Mouse (Mus musculus) hindbrain, embryonic 15.5 days (tissue): ENCODE results near the gene Tnfaip8l3. TPM values are rescaled to one million over a fixed set of nuclear protein-coding genes. Genes with fewer than 3 reads are reported as not detected.
A peak's percentile ranks its signal among the peaks of the same experiment; 100 is the strongest.

Experiments
- ATAC-seq: fragments of 200-750 bp; cut with Nextera tagmentation; 2 replicates; pipeline ENCODE4 v1.8.0; 2017; ENCODE audit warnings: low read depth, moderate number of reproducible peaks, moderate TSS enrichment; ENCODE audit not compliant: low FRiP score
- H3K27ac ChIP-seq: fragments of 300-500 bp; sonication (generic); replicated peaks from 2 replicates; pipeline ENCODE4 v1.5.1; 2015; ENCODE audit warnings: mild to moderate bottlenecking, inconsistent platforms
- H3K27me3 ChIP-seq: fragments of 300-500 bp; sonication (generic); 2 replicates; pipeline ENCODE4 v1.6.1; 2015; ENCODE audit warnings: control low read depth, inconsistent platforms
- H3K36me3 ChIP-seq: fragments of 300-500 bp; sonication (generic); 2 replicates; pipeline ENCODE4 v1.6.1; 2015; ENCODE audit warnings: control low read depth, inconsistent platforms
- H3K4me1 ChIP-seq: fragments of 300-500 bp; sonication (generic); replicated peaks from 2 replicates; pipeline ENCODE4 v1.6.1; 2015; ENCODE audit warnings: control low read depth, inconsistent platforms
- H3K4me2 ChIP-seq: fragments of 300-500 bp; sonication (generic); 2 replicates; pipeline ENCODE4 v1.6.1; 2015; ENCODE audit warnings: moderate library complexity, mild to moderate bottlenecking, inconsistent platforms
- H3K4me3 ChIP-seq: fragments of 300-500 bp; sonication (generic); 2 replicates; pipeline ENCODE4 v1.5.1; 2015; ENCODE audit warnings: mild to moderate bottlenecking, inconsistent platforms
- H3K9ac ChIP-seq: fragments of 300-500 bp; sonication (generic); 2 replicates; pipeline ENCODE4 v1.6.1; 2015; ENCODE audit warnings: inconsistent platforms
- H3K9me3 ChIP-seq: fragments of 300-500 bp; sonication (generic); 2 replicates; pipeline ENCODE4 v1.6.1; 2016; ENCODE audit warnings: control low read depth, inconsistent platforms
- WGBS: fragments of 180-500 bp; shearing (Covaris S2); methylation state at CpG from one replicate; pipeline ENCODE4 v1.1.7; 2015; 5-methylcytosine and 5-hydroxymethylcytosine counted together
- polyA plus RNA-seq: library from polyadenylated mRNA; unstranded; fragments of >200 nt; fragmentation: Nextera tagmentation; extraction: Ambion mirVana; gene quantifications from 2 replicates; pipeline ENCODE4 v1.2.1, GENCODE M21; 2015

The Tnfaip8l3 gene
- 0.56 and 0.87 TPM in 2 replicates for polyA plus RNA-seq

DNA sequence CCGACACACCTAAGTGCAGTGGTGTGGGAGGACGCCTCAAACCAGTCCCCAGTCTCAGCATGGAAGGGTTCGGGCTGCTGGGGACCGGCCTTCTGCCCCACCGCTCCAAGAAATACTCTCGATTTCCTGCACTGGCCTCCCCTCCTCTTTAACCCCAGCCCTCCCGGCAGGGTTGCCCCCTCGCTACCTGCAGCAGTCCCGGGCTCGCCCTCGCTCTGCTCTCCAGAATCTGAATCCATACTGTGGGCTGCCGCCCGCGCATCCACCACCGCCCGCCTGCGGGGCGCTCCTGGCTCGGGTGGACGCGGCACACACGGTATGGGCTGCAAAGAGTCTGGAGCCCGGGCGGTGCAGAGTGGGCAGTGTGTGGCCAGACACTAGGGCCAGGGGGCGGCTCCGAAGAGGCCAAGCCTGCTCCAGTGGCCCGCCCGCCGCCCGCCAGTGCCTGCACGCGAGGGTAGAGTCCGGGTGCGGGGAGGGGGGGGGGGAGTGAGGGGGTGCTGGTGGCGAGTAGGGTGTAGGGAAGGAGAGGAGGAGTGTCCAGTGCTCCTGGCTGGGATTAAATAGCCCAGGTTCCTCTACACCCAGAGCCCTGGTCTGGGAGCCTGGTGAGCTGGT, at the start of gene Tnfaip8l3:
TSS of gene Tnfaip8l3 (minus strand) at position 357 of the 618 bp plus-strand sequence.
- Histone ChIP-seq H3K4me1 (peaks cover 23% of the 10 kb centered on the region), H3K27me3 (peaks cover 11% of the 10 kb centered on the region; the same call in 1 of the 2 replicates), H3K9me3 (no peaks in the 10 kb centered on the region), H3K9ac (peak within 1 kb of the TSS; percentile 61), H3K27ac (no peak within 1 kb of the TSS), H3K4me2 (peak within 1 kb of the TSS; percentile 99), H3K36me3 (no peaks in the 10 kb centered on the region), H3K4me3 (peak within 1 kb of the TSS; percentile 60)
- under 1% methylated on average over 34 of the region's 35 CpGs for WGBS
- peak; percentile 92 for ATAC-seq

DNA sequence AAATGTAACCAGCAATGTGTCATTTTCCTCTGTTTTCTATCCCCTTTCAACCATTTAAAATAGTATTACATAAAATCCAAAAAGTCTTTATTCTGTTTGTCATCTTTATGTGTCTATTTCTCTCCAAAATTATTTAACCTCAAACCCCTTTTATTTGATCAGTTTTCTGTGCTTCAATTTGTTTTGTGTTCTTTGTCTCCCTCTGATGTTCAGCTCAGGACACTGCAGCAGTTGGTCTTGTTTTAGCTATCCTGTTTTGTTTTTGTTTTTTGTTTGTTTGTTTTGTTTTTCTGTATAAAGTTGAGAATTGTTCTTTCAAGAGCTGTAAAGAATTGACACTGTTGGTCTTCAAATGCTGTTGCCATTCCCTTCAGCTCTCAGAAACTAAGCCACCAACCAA, 44.5 kb upstream of the Tnfaip8l3 start:
- Histone ChIP-seq H3K4me2 (no peak overlapping the region), H3K9me3 (no peaks in the 10 kb centered on the region), H3K27me3 (no peaks in the 10 kb centered on the region), H3K4me3 (no peak overlapping the region), H3K4me1 (no peaks in the 10 kb centered on the region), H3K36me3 (no peaks in the 10 kb centered on the region), H3K27ac (no peak overlapping the region), H3K9ac (no peak overlapping the region)
- ATAC-seq = no peak

DNA sequence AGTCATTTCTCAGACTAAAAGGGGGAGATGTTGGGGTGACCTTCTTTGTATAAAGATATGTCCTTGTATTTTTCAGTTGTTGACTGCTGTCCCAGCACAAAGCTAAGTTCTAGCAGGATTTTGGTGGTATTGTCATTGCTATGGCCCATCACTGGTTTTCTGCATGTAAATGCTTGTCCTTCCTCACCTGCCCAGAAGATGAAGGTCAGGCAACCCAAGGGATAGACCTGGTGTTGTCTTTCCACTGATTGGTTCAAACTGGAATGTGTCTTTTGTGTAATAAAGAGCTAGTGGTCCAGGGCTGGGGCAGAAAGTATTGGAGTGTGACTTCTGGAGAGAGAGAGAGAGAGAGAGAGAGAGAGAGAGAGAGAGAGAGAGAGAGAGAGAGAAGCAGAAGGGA, 30.4 kb upstream of the Tnfaip8l3 start:
- H3K4me3 ChIP-seq = no peak overlapping the region
- ATAC-seq = no peak
- H3K9ac ChIP-seq = no peak overlapping the region
- no peak overlapping the region for H3K27ac ChIP-seq
- no peak overlapping the region for H3K4me2 ChIP-seq
- 0 out of 2 replicates have a peak, but pooled peaks cover 4% of the 10 kb centered on the region for H3K9me3 ChIP-seq
- no peaks in the 10 kb centered on the region for H3K36me3 ChIP-seq
- H3K27me3 ChIP-seq = no peaks in the 10 kb centered on the region
- no peaks in the 10 kb centered on the region for H3K4me1 ChIP-seq

DNA sequence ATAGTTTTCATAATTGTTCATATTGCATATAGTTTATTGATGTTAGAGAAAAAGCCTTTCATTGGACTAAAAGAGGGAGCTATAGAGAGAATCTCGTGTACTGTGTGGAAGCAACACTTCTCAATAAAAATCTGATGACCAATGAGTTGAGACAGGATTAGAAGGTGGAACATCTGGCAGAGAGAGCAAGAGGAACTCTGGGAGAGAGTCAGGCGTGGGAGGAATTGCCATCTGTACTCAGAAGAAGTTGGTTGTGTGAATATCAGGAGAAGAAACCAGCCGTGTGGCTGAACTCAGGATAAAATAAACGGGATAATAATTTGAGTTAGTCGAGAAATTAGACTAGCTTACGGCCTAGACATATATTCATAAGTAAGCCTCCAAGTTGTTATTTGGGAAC, 28.9 kb upstream of the Tnfaip8l3 start:
- H3K27ac ChIP-seq = no peak overlapping the region
- H3K4me1 ChIP-seq = no peaks in the 10 kb centered on the region
- WGBS = 89% methylated on average over 6 of the region's 6 CpGs
- no peak overlapping the region for H3K4me2 ChIP-seq
- no peak for ATAC-seq
- no peak overlapping the region for H3K9ac ChIP-seq
- no peak overlapping the region for H3K4me3 ChIP-seq
- no peaks in the 10 kb centered on the region for H3K9me3 ChIP-seq
- no peaks in the 10 kb centered on the region for H3K27me3 ChIP-seq
- no peaks in the 10 kb centered on the region for H3K36me3 ChIP-seq

DNA sequence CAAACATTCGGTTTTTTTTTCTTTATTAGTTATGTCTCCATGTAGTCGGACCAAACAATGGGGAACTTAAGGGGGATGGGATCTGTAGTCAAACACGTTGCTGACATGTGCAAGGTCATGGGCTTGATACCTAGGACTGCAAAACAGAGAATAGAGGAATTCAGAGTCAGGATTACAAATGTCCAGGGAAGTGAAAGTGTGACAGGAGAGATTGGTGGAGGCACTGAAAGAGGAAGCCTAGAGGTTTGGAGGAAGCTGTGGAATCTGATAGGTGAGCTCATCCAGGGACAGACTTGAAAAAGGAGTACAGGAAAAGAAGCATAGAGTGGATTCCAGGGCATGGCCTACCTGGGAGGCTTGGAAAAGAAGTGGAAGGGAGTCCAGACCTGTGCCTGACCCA, 16.1 kb upstream of the Tnfaip8l3 start:
- Histone ChIP-seq H3K27me3 (no peaks in the 10 kb centered on the region), H3K27ac (no peak overlapping the region), H3K36me3 (no peaks in the 10 kb centered on the region), H3K4me1 (no peaks in the 10 kb centered on the region), H3K9me3 (no peaks in the 10 kb centered on the region), H3K9ac (no peak overlapping the region), H3K4me3 (no peak overlapping the region), H3K4me2 (no peak overlapping the region)
- ATAC-seq = no peak
- 80% methylated on average over 3 of the region's 3 CpGs for WGBS

DNA sequence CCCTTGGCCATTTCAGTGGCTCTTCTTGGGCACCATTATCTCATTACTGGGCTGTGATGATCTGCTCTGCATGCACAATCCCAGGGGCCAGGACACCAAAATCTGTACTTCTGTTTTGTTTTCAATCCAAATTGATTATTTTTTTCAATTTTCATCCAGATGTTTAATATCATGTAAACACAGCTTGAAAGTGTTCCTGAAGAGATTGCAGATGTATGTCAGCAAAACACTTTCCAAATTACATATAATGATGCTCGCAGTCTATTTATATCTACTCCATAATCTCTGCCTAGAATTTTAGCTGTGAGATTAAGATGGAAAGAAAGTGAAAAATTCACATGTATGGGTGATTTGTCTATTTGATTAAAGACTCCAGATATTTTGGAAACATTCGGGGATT, 9.6 kb upstream of the Tnfaip8l3 start:
- 92% methylated on average over 2 of the region's 2 CpGs for WGBS
- Histone ChIP-seq H3K4me1 (no peaks in the 10 kb centered on the region), H3K36me3 (no peaks in the 10 kb centered on the region), H3K9ac (no peak overlapping the region), H3K9me3 (no peaks in the 10 kb centered on the region), H3K4me3 (no peak overlapping the region), H3K4me2 (no peak overlapping the region), H3K27me3 (no peaks in the 10 kb centered on the region), H3K27ac (no peak overlapping the region)
- ATAC-seq = no peak

DNA sequence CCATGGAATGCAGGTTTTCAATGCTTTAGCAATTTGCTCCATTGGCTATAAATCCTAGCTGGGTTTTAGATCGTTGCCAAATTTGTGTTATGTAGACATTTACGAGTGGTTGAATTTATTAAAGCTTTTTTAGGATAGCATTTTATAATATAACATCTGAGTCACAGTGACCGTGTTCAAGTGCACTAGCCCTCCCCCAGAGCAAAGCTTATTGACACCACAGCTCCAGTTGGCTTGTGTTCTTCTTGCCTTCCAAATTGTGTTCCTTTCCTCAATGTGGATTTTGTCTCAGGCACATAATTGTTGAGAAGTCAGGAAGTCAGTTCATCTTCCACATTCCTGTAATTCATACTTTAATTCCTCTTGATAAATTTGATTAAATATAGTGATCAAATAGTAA, 6.7 kb upstream of the Tnfaip8l3 start:
- H3K4me3 ChIP-seq = no peak overlapping the region
- 0 out of 2 replicates have a peak, but pooled peaks cover 2% of the 10 kb centered on the region for H3K27me3 ChIP-seq
- H3K9me3 ChIP-seq = no peaks in the 10 kb centered on the region
- no peak overlapping the region for H3K27ac ChIP-seq
- no peaks in the 10 kb centered on the region for H3K4me1 ChIP-seq
- H3K9ac ChIP-seq = no peak overlapping the region
- WGBS = 88% methylated on average over 3 of the region's 3 CpGs
- no peak overlapping the region for H3K4me2 ChIP-seq
- no peak for ATAC-seq
- no peaks in the 10 kb centered on the region for H3K36me3 ChIP-seq

DNA sequence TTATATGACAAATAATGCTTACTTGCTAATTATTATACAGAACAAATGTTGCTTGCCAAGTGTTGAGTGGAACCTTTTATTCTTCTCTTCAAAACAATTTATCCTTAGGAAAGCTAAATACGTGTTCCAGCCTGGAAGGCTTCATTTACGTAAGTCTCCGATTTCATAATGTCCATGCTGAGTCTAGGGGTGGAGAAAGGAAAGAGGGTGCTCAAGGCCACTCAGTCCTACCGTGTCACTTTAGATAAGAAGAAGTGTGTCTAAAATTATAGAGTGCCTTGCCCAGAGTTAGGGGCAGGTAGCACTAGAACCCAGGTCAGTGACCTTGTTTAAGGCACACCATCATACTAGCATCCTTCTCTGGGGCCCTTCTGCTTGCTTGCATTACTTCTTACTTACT, 5.5 kb upstream of the Tnfaip8l3 start:
- Histone ChIP-seq H3K4me3 (no peak overlapping the region), H3K9me3 (no peaks in the 10 kb centered on the region), H3K27me3 (0 out of 2 replicates have a peak, but pooled peaks cover 3% of the 10 kb centered on the region), H3K27ac (no peak overlapping the region), H3K36me3 (no peaks in the 10 kb centered on the region), H3K9ac (no peak overlapping the region), H3K4me2 (no peak overlapping the region), H3K4me1 (peaks cover 7% of the 10 kb centered on the region)
- WGBS = 90% methylated on average over 4 of the region's 4 CpGs
- ATAC-seq = no peak

DNA sequence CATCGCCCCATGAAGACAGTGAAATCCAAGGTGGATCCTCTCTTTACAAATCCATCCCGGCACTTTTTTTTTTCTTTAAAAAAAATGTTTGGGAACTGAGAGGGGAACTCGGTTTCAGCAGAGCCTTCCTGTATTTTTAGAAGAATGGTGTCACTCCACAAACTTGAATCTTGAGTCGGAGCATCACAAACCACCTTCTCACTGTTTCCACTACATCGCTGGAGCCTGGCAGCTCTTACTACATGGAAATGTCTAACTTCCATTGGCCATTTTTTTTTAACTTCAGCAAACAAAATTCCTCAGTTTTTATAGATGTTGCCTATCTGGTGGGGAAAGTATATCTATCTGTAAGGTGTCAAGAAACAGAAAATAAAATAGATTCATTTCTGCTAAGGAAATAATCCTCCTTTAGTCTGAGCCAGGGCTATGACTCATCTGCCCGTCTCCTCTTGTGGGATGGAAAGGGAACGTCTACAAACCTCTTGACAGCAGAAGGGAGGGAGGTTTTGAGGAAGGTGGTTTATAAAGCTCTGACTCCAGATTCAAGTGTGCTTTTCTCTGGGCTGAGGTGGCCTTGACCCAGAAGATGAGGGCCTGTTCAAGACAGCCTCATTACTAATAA, 3.4 kb upstream of the Tnfaip8l3 start:
- no peak overlapping the region for H3K4me2 ChIP-seq
- H3K27ac ChIP-seq = no peak overlapping the region
- H3K9ac ChIP-seq = no peak overlapping the region
- ATAC-seq = no peak
- H3K4me1 ChIP-seq = peaks cover 23% of the 10 kb centered on the region
- peaks cover 9% of the 10 kb centered on the region; the same call in 1 of the 2 replicates for H3K27me3 ChIP-seq
- no peak overlapping the region for H3K4me3 ChIP-seq
- no peaks in the 10 kb centered on the region for H3K9me3 ChIP-seq
- no peaks in the 10 kb centered on the region for H3K36me3 ChIP-seq
- 82% methylated on average over 7 of the region's 7 CpGs for WGBS

DNA sequence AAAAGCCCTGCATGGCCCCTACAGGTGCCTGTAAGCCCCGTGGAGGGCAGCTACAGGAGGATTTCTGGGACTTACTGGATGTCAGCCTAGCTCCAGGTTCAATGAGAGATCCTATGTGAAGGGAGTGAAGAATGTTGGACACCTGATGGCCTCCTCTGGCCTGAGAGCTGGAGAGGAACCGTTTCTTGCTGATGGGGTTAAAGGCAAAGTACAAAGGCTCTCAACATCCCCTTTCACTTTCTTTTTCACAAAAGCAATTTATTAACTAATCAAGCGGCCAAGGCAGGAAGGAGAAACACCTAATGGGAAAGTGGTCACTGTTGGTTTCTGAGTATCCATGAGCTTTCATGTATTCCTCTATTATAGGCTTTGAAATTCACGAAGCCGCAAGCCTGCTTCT, 1.0 kb upstream of the Tnfaip8l3 start:
- peaks cover 23% of the 10 kb centered on the region for H3K4me1 ChIP-seq
- peaks cover 11% of the 10 kb centered on the region; the same call in 1 of the 2 replicates for H3K27me3 ChIP-seq
- no peak for ATAC-seq
- WGBS = 49% methylated on average over 5 of the region's 5 CpGs
- no peaks in the 10 kb centered on the region for H3K36me3 ChIP-seq
- peak overlapping the region; percentile 60 for H3K4me3 ChIP-seq
- no peak overlapping the region for H3K9ac ChIP-seq
- H3K9me3 ChIP-seq = no peaks in the 10 kb centered on the region
- H3K27ac ChIP-seq = no peak overlapping the region
- H3K4me2 ChIP-seq = peak overlapping the region; percentile 99

DNA sequence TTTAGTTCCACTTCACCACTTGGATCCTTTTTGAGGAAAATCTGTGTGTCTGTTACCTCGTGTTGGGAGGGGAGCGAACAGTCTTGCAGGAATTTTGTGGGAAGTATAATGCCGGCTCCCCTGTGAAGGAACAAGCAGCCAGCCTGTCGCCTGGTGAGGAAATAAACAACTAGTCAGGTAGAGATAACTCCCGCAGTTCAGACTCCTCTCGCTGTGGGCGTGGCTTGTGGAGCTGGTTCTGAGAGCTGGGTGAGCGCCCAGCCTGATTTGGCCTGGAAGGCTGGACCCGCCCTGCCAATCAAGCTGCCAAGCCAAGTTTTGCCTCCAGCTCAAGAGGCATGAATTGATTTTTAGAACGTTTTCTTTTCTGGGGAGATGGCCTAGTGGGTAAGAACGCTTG, 589 bp upstream of the Tnfaip8l3 start:
- under 1% methylated on average over 11 of the region's 11 CpGs for WGBS
- H3K4me2 ChIP-seq = peak overlapping the region; percentile 99
- peak; percentile 62; the same call in 1 of the 2 replicates for ATAC-seq
- peaks cover 11% of the 10 kb centered on the region; the same call in 1 of the 2 replicates for H3K27me3 ChIP-seq
- 0 out of 2 replicates have a peak overlapping the region, but pooled peaks have one; percentile 61 for H3K9ac ChIP-seq
- no peak overlapping the region for H3K27ac ChIP-seq
- no peaks in the 10 kb centered on the region for H3K9me3 ChIP-seq
- H3K4me1 ChIP-seq = peaks cover 23% of the 10 kb centered on the region
- peak overlapping the region; percentile 60 for H3K4me3 ChIP-seq
- H3K36me3 ChIP-seq = no peaks in the 10 kb centered on the region

DNA sequence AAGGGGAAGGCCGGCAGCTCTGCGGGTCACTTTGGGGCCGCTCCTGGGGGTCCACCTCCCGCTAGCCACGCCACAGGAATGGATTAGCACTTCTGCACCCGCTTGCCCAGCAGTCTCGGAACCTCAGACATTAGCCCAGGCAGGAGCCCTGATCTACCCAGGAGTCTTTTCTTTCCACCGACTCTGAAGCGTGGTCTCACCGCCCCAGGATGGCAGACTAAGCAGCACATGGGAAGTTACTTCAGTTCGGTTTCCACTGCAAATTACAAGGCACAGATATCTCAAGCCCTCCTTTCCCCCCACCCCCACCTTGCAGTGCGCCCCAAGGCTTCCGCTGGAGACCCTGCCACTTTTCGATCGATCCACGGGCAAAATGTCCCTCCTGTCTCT, 551 bp downstream of the Tnfaip8l3 start:
- Histone ChIP-seq H3K27me3 (peaks cover 11% of the 10 kb centered on the region; the same call in 1 of the 2 replicates), H3K9ac (peak overlapping the region; percentile 61), H3K4me1 (peaks cover 23% of the 10 kb centered on the region), H3K4me3 (peak overlapping the region; percentile 60), H3K9me3 (no peaks in the 10 kb centered on the region), H3K27ac (no peak overlapping the region), H3K36me3 (no peaks in the 10 kb centered on the region), H3K4me2 (peak overlapping the region; percentile 99)
- WGBS = 3% methylated on average over 16 of the region's 16 CpGs
- ATAC-seq = 0 out of 2 replicates have a peak, but pooled peaks have one; percentile 35
